Mouse (Mus musculus): Measurements from ENCODE around the gene Gck. TPM values are rescaled to one million over a fixed set of nuclear protein-coding genes. Genes with fewer than 3 reads are reported as not detected.

Gck gene
- 2.4 and 2.9 TPM in 2 replicates for polyA plus RNA-seq (2015; fragmentation: Nextera tagmentation; extraction: Ambion mirVana)

- Histone ChIP-seq H3K4me1 (ENCODE audit: control insufficient read depth, insufficient read depth, low read length) (peaks cover 19% of the 10 kb centered on the region), H3K27me3 (replicated peaks; ENCODE audit: control insufficient read depth, insufficient read depth, low read length) (no peaks in the 10 kb centered on the region), H3K4me2 (ENCODE audit: low read depth, low read length) (no peak within 1 kb of the TSS), H3K4me3 (ENCODE audit: low read length) (no peak within 1 kb of the TSS), H3K9ac (ENCODE audit: low read depth, low read length) (no peak within 1 kb of the TSS; the same call in 1 of the 2 replicates), H3K36me3 (ENCODE audit: control insufficient read depth, insufficient read depth, low read length) (no peaks in the 10 kb centered on the region), H3K27ac (ENCODE audit: low read length) (no peak within 1 kb of the TSS), H3K9me3 (ENCODE audit: control insufficient read depth, low read length) (no peaks in the 10 kb centered on the region)
- 60% methylated on average over 8 of the region's 8 CpGs for WGBS
- ATAC-seq, result peak; percentile 69
Measured at GRCm38 (mm10) chr11:5949586-5950352, at the start of gene Gck. Gene Gck, minus strand, starts transcription at chr11:5950081.

- no peak overlapping the region for H3K4me3 ChIP-seq (ENCODE audit: low read length)
- no peaks in the 10 kb centered on the region for H3K36me3 ChIP-seq (ENCODE audit: control insufficient read depth, insufficient read depth, low read length)
- no peaks in the 10 kb centered on the region for H3K27me3 ChIP-seq (replicated peaks; ENCODE audit: control insufficient read depth, insufficient read depth, low read length)
- 97% methylated on average over 2 of the region's 2 CpGs for WGBS
- ATAC-seq, result no peak
- no peak overlapping the region for H3K27ac ChIP-seq (ENCODE audit: low read length)
- H3K9ac ChIP-seq (ENCODE audit: low read depth, low read length), result no peak overlapping the region
- H3K4me1 ChIP-seq (ENCODE audit: control insufficient read depth, insufficient read depth, low read length), result peaks cover 35% of the 10 kb centered on the region
- no peak overlapping the region for H3K4me2 ChIP-seq (ENCODE audit: low read depth, low read length)
- no peaks in the 10 kb centered on the region for H3K9me3 ChIP-seq (ENCODE audit: control insufficient read depth, low read length)
Measured at GRCm38 (mm10) chr11:5998472-5998871, 48.6 kb upstream of the Gck start.

GRCm38 (mm10) chr11:5995989-5996388 lies 46.1 kb upstream of the Gck start:
- ATAC-seq, result peak; percentile 48
- Histone ChIP-seq H3K4me3 (ENCODE audit: low read length) (no peak overlapping the region), H3K36me3 (ENCODE audit: control insufficient read depth, insufficient read depth, low read length) (no peaks in the 10 kb centered on the region), H3K9ac (ENCODE audit: low read depth, low read length) (no peak overlapping the region), H3K4me1 (ENCODE audit: control insufficient read depth, insufficient read depth, low read length) (peaks cover 13% of the 10 kb centered on the region), H3K4me2 (ENCODE audit: low read depth, low read length) (no peak overlapping the region), H3K9me3 (ENCODE audit: control insufficient read depth, low read length) (no peaks in the 10 kb centered on the region), H3K27me3 (replicated peaks; ENCODE audit: control insufficient read depth, insufficient read depth, low read length) (no peaks in the 10 kb centered on the region), H3K27ac (ENCODE audit: low read length) (no peak overlapping the region)
- 18% methylated on average over 8 of the region's 8 CpGs for WGBS

GRCm38 (mm10) chr11:5994880-5995279 lies 45.0 kb upstream of the Gck start:
- Histone ChIP-seq H3K4me3 (ENCODE audit: low read length) (no peak overlapping the region), H3K4me2 (ENCODE audit: low read depth, low read length) (no peak overlapping the region), H3K36me3 (ENCODE audit: control insufficient read depth, insufficient read depth, low read length) (no peaks in the 10 kb centered on the region), H3K9ac (ENCODE audit: low read depth, low read length) (no peak overlapping the region), H3K27ac (ENCODE audit: low read length) (no peak overlapping the region), H3K27me3 (replicated peaks; ENCODE audit: control insufficient read depth, insufficient read depth, low read length) (no peaks in the 10 kb centered on the region), H3K4me1 (ENCODE audit: control insufficient read depth, insufficient read depth, low read length) (peaks cover 4% of the 10 kb centered on the region), H3K9me3 (ENCODE audit: control insufficient read depth, low read length) (no peaks in the 10 kb centered on the region)
- ATAC-seq, result no peak
- WGBS, result 66% methylated on average over 3 of the region's 3 CpGs

GRCm38 (mm10) chr11:5994212-5994611 lies 44.3 kb upstream of the Gck start:
- Histone ChIP-seq H3K27me3 (replicated peaks; ENCODE audit: control insufficient read depth, insufficient read depth, low read length) (no peaks in the 10 kb centered on the region), H3K27ac (ENCODE audit: low read length) (no peak overlapping the region), H3K4me2 (ENCODE audit: low read depth, low read length) (no peak overlapping the region), H3K36me3 (ENCODE audit: control insufficient read depth, insufficient read depth, low read length) (no peaks in the 10 kb centered on the region), H3K4me3 (ENCODE audit: low read length) (no peak overlapping the region), H3K4me1 (ENCODE audit: control insufficient read depth, insufficient read depth, low read length) (no peaks in the 10 kb centered on the region), H3K9me3 (ENCODE audit: control insufficient read depth, low read length) (no peaks in the 10 kb centered on the region), H3K9ac (ENCODE audit: low read depth, low read length) (no peak overlapping the region)
- ATAC-seq, result no peak
- WGBS, result 87% methylated on average over 5 of the region's 5 CpGs

GRCm38 (mm10) chr11:5990910-5991309 lies 41.0 kb upstream of the Gck start:
- no peaks in the 10 kb centered on the region; the same call in 1 of the 2 replicates for H3K27me3 ChIP-seq (replicated peaks; ENCODE audit: control insufficient read depth, insufficient read depth, low read length)
- H3K4me2 ChIP-seq (ENCODE audit: low read depth, low read length), result no peak overlapping the region
- no peaks in the 10 kb centered on the region for H3K36me3 ChIP-seq (ENCODE audit: control insufficient read depth, insufficient read depth, low read length)
- H3K4me1 ChIP-seq (ENCODE audit: control insufficient read depth, insufficient read depth, low read length), result no peaks in the 10 kb centered on the region
- no peak overlapping the region for H3K4me3 ChIP-seq (ENCODE audit: low read length)
- no peak for ATAC-seq
- no peaks in the 10 kb centered on the region for H3K9me3 ChIP-seq (ENCODE audit: control insufficient read depth, low read length)
- H3K9ac ChIP-seq (ENCODE audit: low read depth, low read length), result no peak overlapping the region
- H3K27ac ChIP-seq (ENCODE audit: low read length), result no peak overlapping the region
- 27% methylated on average over 4 of the region's 4 CpGs for WGBS

- ATAC-seq, result no peak
Measured at GRCm38 (mm10) chr11:5989954-5990593, 40.2 kb upstream of the Gck start.

GRCm38 (mm10) chr11:5988126-5988525 lies 38.2 kb upstream of the Gck start:
- Histone ChIP-seq H3K9me3 (ENCODE audit: control insufficient read depth, low read length) (no peaks in the 10 kb centered on the region), H3K4me2 (ENCODE audit: low read depth, low read length) (no peak overlapping the region), H3K9ac (ENCODE audit: low read depth, low read length) (no peak overlapping the region), H3K4me3 (ENCODE audit: low read length) (no peak overlapping the region), H3K4me1 (ENCODE audit: control insufficient read depth, insufficient read depth, low read length) (no peaks in the 10 kb centered on the region), H3K36me3 (ENCODE audit: control insufficient read depth, insufficient read depth, low read length) (no peaks in the 10 kb centered on the region), H3K27ac (ENCODE audit: low read length) (no peak overlapping the region), H3K27me3 (replicated peaks; ENCODE audit: control insufficient read depth, insufficient read depth, low read length) (no peaks in the 10 kb centered on the region; the same call in 1 of the 2 replicates)
- ATAC-seq, result no peak
- WGBS, result 77% methylated on average over 10 of the region's 10 CpGs

More at GRCm38 (mm10) chr11:5989954-5990593, 40.2 kb upstream of the Gck start:
- no peak overlapping the region for H3K4me2 ChIP-seq (ENCODE audit: low read depth, low read length)
- no peaks in the 10 kb centered on the region; the same call in 1 of the 2 replicates for H3K27me3 ChIP-seq (replicated peaks; ENCODE audit: control insufficient read depth, insufficient read depth, low read length)
- no peaks in the 10 kb centered on the region for H3K9me3 ChIP-seq (ENCODE audit: control insufficient read depth, low read length)
- H3K27ac ChIP-seq (ENCODE audit: low read length), result no peak overlapping the region
- no peaks in the 10 kb centered on the region for H3K4me1 ChIP-seq (ENCODE audit: control insufficient read depth, insufficient read depth, low read length)
- no peak overlapping the region for H3K9ac ChIP-seq (ENCODE audit: low read depth, low read length)
- no peaks in the 10 kb centered on the region for H3K36me3 ChIP-seq (ENCODE audit: control insufficient read depth, insufficient read depth, low read length)
- H3K4me3 ChIP-seq (ENCODE audit: low read length), result no peak overlapping the region
- WGBS, result 83% methylated on average over 16 of the region's 16 CpGs

- 95% methylated on average over 5 of the region's 5 CpGs for WGBS
- Histone ChIP-seq H3K9me3 (ENCODE audit: control insufficient read depth, low read length) (no peaks in the 10 kb centered on the region), H3K4me1 (ENCODE audit: control insufficient read depth, insufficient read depth, low read length) (no peaks in the 10 kb centered on the region), H3K27me3 (replicated peaks; ENCODE audit: control insufficient read depth, insufficient read depth, low read length) (no peaks in the 10 kb centered on the region), H3K27ac (ENCODE audit: low read length) (no peak overlapping the region), H3K4me2 (ENCODE audit: low read depth, low read length) (no peak overlapping the region), H3K9ac (ENCODE audit: low read depth, low read length) (no peak overlapping the region), H3K36me3 (ENCODE audit: control insufficient read depth, insufficient read depth, low read length) (no peaks in the 10 kb centered on the region), H3K4me3 (ENCODE audit: low read length) (no peak overlapping the region)
- no peak for ATAC-seq
Measured at GRCm38 (mm10) chr11:5983629-5984028, 33.7 kb upstream of the Gck start.

Measured in intestine, embryonic 16.5 days (tissue).